Mouse (Mus musculus): ENCODE measurements at regions not wholly inside any gene's neighbourhood (a gene's known extent, or its start where the extent isn't known, plus 50 kb on each side); places are given as distances from the start of the nearest gene placed in this dataset.
A peak's percentile ranks its signal among the peaks of the same experiment; 100 is the strongest.

- Histone ChIP-seq H3K36me3 (replicated peaks; ENCODE audit: control insufficient read depth, insufficient read depth) (no peaks in the 10 kb centered on the region), H3K4me1 (replicated peaks; ENCODE audit: control insufficient read depth, insufficient read depth, low read length) (no peaks in the 10 kb centered on the region), H3K4me2 (replicated peaks) (no peak overlapping the region), H3K9ac (no peak overlapping the region), H3K4me3 (replicated peaks; ENCODE audit: low read length) (no peak overlapping the region), H3K27me3 (ENCODE audit: control insufficient read depth, insufficient read depth, low read length) (no peaks in the 10 kb centered on the region), H3K9me3 (ENCODE audit: control insufficient read depth, low read length) (no peaks in the 10 kb centered on the region), H3K27ac (no peak overlapping the region)
- no peak for ATAC-seq (ENCODE audit: low FRiP score)
- 81% methylated on average over 4 of the region's 4 CpGs for WGBS
- DNase-seq (ENCODE audit: low spot score), result no peak
These were observed 350.8 kb upstream of the Ascc3 start for GRCm38 (mm10) chr10:50241645-50242044.

GRCm38 (mm10) chr10:50203587-50203986 is 388.9 kb upstream of the Ascc3 start:
- Histone ChIP-seq H3K9me3 (ENCODE audit: control insufficient read depth, low read length) (no peaks in the 10 kb centered on the region), H3K27me3 (ENCODE audit: control insufficient read depth, insufficient read depth, low read length) (no peaks in the 10 kb centered on the region), H3K9ac (no peak overlapping the region), H3K4me2 (replicated peaks) (no peak overlapping the region), H3K4me1 (replicated peaks; ENCODE audit: control insufficient read depth, insufficient read depth, low read length) (no peaks in the 10 kb centered on the region), H3K27ac (no peak overlapping the region), H3K4me3 (replicated peaks; ENCODE audit: low read length) (no peak overlapping the region), H3K36me3 (replicated peaks; ENCODE audit: control insufficient read depth, insufficient read depth) (no peaks in the 10 kb centered on the region)
- DNase-seq (ENCODE audit: low spot score) (no peak), ATAC-seq (ENCODE audit: low FRiP score) (no peak)
- 64% methylated on average over 2 of the region's 2 CpGs for WGBS

GRCm38 (mm10) chr10:50201691-50202090 is 390.8 kb upstream of the Ascc3 start:
- no peak overlapping the region for H3K4me3 ChIP-seq (replicated peaks; ENCODE audit: low read length)
- no peak for ATAC-seq (ENCODE audit: low FRiP score)
- 64% methylated on average over 2 of the region's 2 CpGs for WGBS

GRCm38 (mm10) chr10:50199857-50200256 is 392.6 kb upstream of the Ascc3 start:
- peak; percentile 68 for DNase-seq (ENCODE audit: low spot score)

More at GRCm38 (mm10) chr10:50201691-50202090, 390.8 kb upstream of the Ascc3 start:
- H3K27ac ChIP-seq, result no peak overlapping the region
- H3K9me3 ChIP-seq (ENCODE audit: control insufficient read depth, low read length), result no peaks in the 10 kb centered on the region
- no peak for DNase-seq (ENCODE audit: low spot score)
- no peak overlapping the region for H3K9ac ChIP-seq
- no peaks in the 10 kb centered on the region for H3K4me1 ChIP-seq (replicated peaks; ENCODE audit: control insufficient read depth, insufficient read depth, low read length)
- H3K36me3 ChIP-seq (replicated peaks; ENCODE audit: control insufficient read depth, insufficient read depth), result no peaks in the 10 kb centered on the region
- H3K4me2 ChIP-seq (replicated peaks), result no peak overlapping the region
- H3K27me3 ChIP-seq (ENCODE audit: control insufficient read depth, insufficient read depth, low read length), result no peaks in the 10 kb centered on the region

GRCm38 (mm10) chr10:50197897-50198538 is 394.5 kb upstream of the Ascc3 start:
- H3K9ac ChIP-seq, result no peak overlapping the region
- 64% methylated on average over 5 of the region's 5 CpGs for WGBS
- no peaks in the 10 kb centered on the region for H3K36me3 ChIP-seq (replicated peaks; ENCODE audit: control insufficient read depth, insufficient read depth)
- no peak overlapping the region for H3K4me2 ChIP-seq (replicated peaks)
- H3K9me3 ChIP-seq (ENCODE audit: control insufficient read depth, low read length), result no peaks in the 10 kb centered on the region
- H3K4me3 ChIP-seq (replicated peaks; ENCODE audit: low read length), result no peak overlapping the region
- ATAC-seq (ENCODE audit: low FRiP score) (no peak), DNase-seq (ENCODE audit: low spot score) (no peak)
- no peaks in the 10 kb centered on the region for H3K4me1 ChIP-seq (replicated peaks; ENCODE audit: control insufficient read depth, insufficient read depth, low read length)
- no peaks in the 10 kb centered on the region for H3K27me3 ChIP-seq (ENCODE audit: control insufficient read depth, insufficient read depth, low read length)
- no peak overlapping the region for H3K27ac ChIP-seq

More at GRCm38 (mm10) chr10:50199857-50200256, 392.6 kb upstream of the Ascc3 start:
- no peak overlapping the region for H3K9ac ChIP-seq
- no peaks in the 10 kb centered on the region for H3K36me3 ChIP-seq (replicated peaks; ENCODE audit: control insufficient read depth, insufficient read depth)
- no peaks in the 10 kb centered on the region for H3K9me3 ChIP-seq (ENCODE audit: control insufficient read depth, low read length)
- H3K4me3 ChIP-seq (replicated peaks; ENCODE audit: low read length), result no peak overlapping the region
- H3K27me3 ChIP-seq (ENCODE audit: control insufficient read depth, insufficient read depth, low read length), result no peaks in the 10 kb centered on the region
- peak; percentile 91 for ATAC-seq (ENCODE audit: low FRiP score)
- no peaks in the 10 kb centered on the region for H3K4me1 ChIP-seq (replicated peaks; ENCODE audit: control insufficient read depth, insufficient read depth, low read length)
- no peak overlapping the region for H3K4me2 ChIP-seq (replicated peaks)
- H3K27ac ChIP-seq, result no peak overlapping the region

GRCm38 (mm10) chr10:50190276-50190675 is 401.7 kb upstream of the Grik2 start:
- no peak for DNase-seq (ENCODE audit: low spot score)
- Histone ChIP-seq H3K27ac (no peak overlapping the region), H3K27me3 (ENCODE audit: control insufficient read depth, insufficient read depth, low read length) (no peaks in the 10 kb centered on the region), H3K36me3 (replicated peaks; ENCODE audit: control insufficient read depth, insufficient read depth) (no peaks in the 10 kb centered on the region), H3K9me3 (ENCODE audit: control insufficient read depth, low read length) (no peaks in the 10 kb centered on the region), H3K4me1 (replicated peaks; ENCODE audit: control insufficient read depth, insufficient read depth, low read length) (no peaks in the 10 kb centered on the region), H3K4me2 (replicated peaks) (no peak overlapping the region), H3K9ac (no peak overlapping the region), H3K4me3 (replicated peaks; ENCODE audit: low read length) (no peak overlapping the region)
- ATAC-seq (ENCODE audit: low FRiP score), result no peak
- WGBS, result 75% methylated on average over 4 of the region's 4 CpGs

GRCm38 (mm10) chr10:50169116-50169515 is 380.6 kb upstream of the Grik2 start:
- no peaks in the 10 kb centered on the region for H3K4me1 ChIP-seq (replicated peaks; ENCODE audit: control insufficient read depth, insufficient read depth, low read length)
- no peaks in the 10 kb centered on the region for H3K27me3 ChIP-seq (ENCODE audit: control insufficient read depth, insufficient read depth, low read length)
- H3K36me3 ChIP-seq (replicated peaks; ENCODE audit: control insufficient read depth, insufficient read depth), result no peaks in the 10 kb centered on the region
- WGBS, result 75% methylated on average over 6 of the region's 6 CpGs
- no peak overlapping the region for H3K9ac ChIP-seq
- no peaks in the 10 kb centered on the region for H3K9me3 ChIP-seq (ENCODE audit: control insufficient read depth, low read length)
- no peak overlapping the region for H3K4me2 ChIP-seq (replicated peaks)
- H3K4me3 ChIP-seq (replicated peaks; ENCODE audit: low read length), result no peak overlapping the region
- no peak for ATAC-seq (ENCODE audit: low FRiP score)
- H3K27ac ChIP-seq, result no peak overlapping the region
- no peak for DNase-seq (ENCODE audit: low spot score)

- Histone ChIP-seq H3K36me3 (replicated peaks; ENCODE audit: control insufficient read depth, insufficient read depth) (no peaks in the 10 kb centered on the region), H3K9ac (no peak overlapping the region), H3K27me3 (ENCODE audit: control insufficient read depth, insufficient read depth, low read length) (no peaks in the 10 kb centered on the region), H3K4me1 (replicated peaks; ENCODE audit: control insufficient read depth, insufficient read depth, low read length) (no peaks in the 10 kb centered on the region), H3K4me2 (replicated peaks) (no peak overlapping the region), H3K27ac (no peak overlapping the region), H3K9me3 (ENCODE audit: control insufficient read depth, low read length) (no peaks in the 10 kb centered on the region), H3K4me3 (replicated peaks; ENCODE audit: low read length) (no peak overlapping the region)
- no peak for ATAC-seq (ENCODE audit: low FRiP score)
- WGBS, result 82% methylated on average over 1 of the region's 1 CpGs
- no peak for DNase-seq (ENCODE audit: low spot score)
These were observed 349.8 kb upstream of the Grik2 start for GRCm38 (mm10) chr10:50138351-50138750.

- DNase-seq (ENCODE audit: low spot score), result peak; percentile 35
These were observed 349.2 kb upstream of the Grik2 start for GRCm38 (mm10) chr10:50137783-50138182.

GRCm38 (mm10) chr10:50136165-50136564 is 347.6 kb upstream of the Grik2 start:
- H3K27ac ChIP-seq, result no peak overlapping the region
- H3K4me1 ChIP-seq (replicated peaks; ENCODE audit: control insufficient read depth, insufficient read depth, low read length), result no peaks in the 10 kb centered on the region
- H3K36me3 ChIP-seq (replicated peaks; ENCODE audit: control insufficient read depth, insufficient read depth), result no peaks in the 10 kb centered on the region

More at GRCm38 (mm10) chr10:50137783-50138182, 349.2 kb upstream of the Grik2 start:
- Histone ChIP-seq H3K4me2 (replicated peaks) (no peak overlapping the region), H3K4me3 (replicated peaks; ENCODE audit: low read length) (no peak overlapping the region), H3K27ac (no peak overlapping the region), H3K4me1 (replicated peaks; ENCODE audit: control insufficient read depth, insufficient read depth, low read length) (no peaks in the 10 kb centered on the region), H3K9ac (no peak overlapping the region), H3K36me3 (replicated peaks; ENCODE audit: control insufficient read depth, insufficient read depth) (no peaks in the 10 kb centered on the region), H3K9me3 (ENCODE audit: control insufficient read depth, low read length) (no peaks in the 10 kb centered on the region), H3K27me3 (ENCODE audit: control insufficient read depth, insufficient read depth, low read length) (no peaks in the 10 kb centered on the region)
- 66% methylated on average over 7 of the region's 7 CpGs for WGBS
- peak; percentile 64 for ATAC-seq (ENCODE audit: low FRiP score)

More at GRCm38 (mm10) chr10:50136165-50136564, 347.6 kb upstream of the Grik2 start:
- no peaks in the 10 kb centered on the region for H3K9me3 ChIP-seq (ENCODE audit: control insufficient read depth, low read length)
- no peak for DNase-seq (ENCODE audit: low spot score)
- no peak overlapping the region for H3K4me3 ChIP-seq (replicated peaks; ENCODE audit: low read length)
- no peak overlapping the region for H3K9ac ChIP-seq
- 88% methylated on average over 1 of the region's 1 CpGs for WGBS
- ATAC-seq (ENCODE audit: low FRiP score), result no peak
- no peak overlapping the region for H3K4me2 ChIP-seq (replicated peaks)
- no peaks in the 10 kb centered on the region for H3K27me3 ChIP-seq (ENCODE audit: control insufficient read depth, insufficient read depth, low read length)
